Mouse (Mus musculus): Measurements from ENCODE around the gene Vmn1r19. TPM values are rescaled to one million over a fixed set of nuclear protein-coding genes. Genes with fewer than 3 reads are reported as not detected.

Vmn1r19 gene
- total and polyA plus RNA-seq, 2 experiments from 2014 or later, result not detected

- WGBS, result 37% methylated on average over 1 of the region's 1 CpGs
- no peak within 1 kb of the TSS for H3K9ac ChIP-seq (replicated peaks; ENCODE audit: low read depth, low read length)
- ATAC-seq (ENCODE audit: insufficient read depth, low read depth) (no peak), DNase-seq (ENCODE audit: low spot score) (no peak)
- no peaks in the 10 kb centered on the region for H3K4me1 ChIP-seq (ENCODE audit: control insufficient read depth, insufficient read depth)
- H3K36me3 ChIP-seq (replicated peaks; ENCODE audit: control insufficient read depth, insufficient read depth, low read length), result no peaks in the 10 kb centered on the region
- no peak within 1 kb of the TSS for H3K4me3 ChIP-seq (ENCODE audit: low read depth, low read length)
- H3K9me3 ChIP-seq (replicated peaks; ENCODE audit: control insufficient read depth, low read length), result no peaks in the 10 kb centered on the region
- H3K4me2 ChIP-seq (ENCODE audit: low read depth, low read length), result no peak within 1 kb of the TSS
- H3K27me3 ChIP-seq (ENCODE audit: control insufficient read depth, insufficient read depth, low read length), result no peaks in the 10 kb centered on the region
- H3K27ac ChIP-seq (ENCODE audit: low read depth), result no peak within 1 kb of the TSS
- no peak for TF ChIP-seq CTCF (IDR thresholded peaks at IDR 0.05; ENCODE audit: low read depth)
- no peak for TF ChIP-seq EP300 (IDR thresholded peaks at IDR 0.05; ENCODE audit: low read depth)
Measured at GRCm38 (mm10) chr6:57428630-57429029, 25.1 kb downstream of the Vmn1r19 start, which contains the start of gene Vmn1r20. Gene Vmn1r20 (plus strand): TSS chr6:57428930.

DNA sequence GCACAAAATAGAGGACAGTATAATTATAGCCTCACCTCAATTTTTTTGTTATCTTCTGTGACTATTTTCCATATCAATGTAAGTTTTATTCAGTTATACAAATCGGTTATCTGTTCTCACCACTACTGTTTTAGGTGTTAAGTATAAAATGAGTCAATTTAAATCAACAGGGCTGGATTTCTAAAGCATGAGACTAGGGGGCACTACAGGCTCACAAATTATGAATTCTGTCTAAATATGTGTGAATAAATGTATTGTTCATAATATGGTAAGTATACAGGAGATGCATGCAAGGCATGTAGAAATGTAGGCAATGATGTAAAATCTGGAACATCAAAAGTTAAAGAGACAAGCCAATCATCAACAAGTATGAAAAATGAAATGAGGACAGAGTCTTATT, 27.6 kb downstream of the Vmn1r19 start:
- DNase-seq (ENCODE audit: low spot score) (no peak), ATAC-seq (ENCODE audit: insufficient read depth, low read depth) (no peak)
- Histone ChIP-seq H3K27ac (ENCODE audit: low read depth) (no peak overlapping the region), H3K27me3 (ENCODE audit: control insufficient read depth, insufficient read depth, low read length) (no peaks in the 10 kb centered on the region), H3K4me2 (ENCODE audit: low read depth, low read length) (no peak overlapping the region), H3K4me1 (ENCODE audit: control insufficient read depth, insufficient read depth) (no peaks in the 10 kb centered on the region), H3K36me3 (replicated peaks; ENCODE audit: control insufficient read depth, insufficient read depth, low read length) (no peaks in the 10 kb centered on the region), H3K4me3 (ENCODE audit: low read depth, low read length) (no peak overlapping the region), H3K9me3 (replicated peaks; ENCODE audit: control insufficient read depth, low read length) (no peaks in the 10 kb centered on the region), H3K9ac (replicated peaks; ENCODE audit: low read depth, low read length) (no peak overlapping the region)
- TF ChIP-seq CTCF (IDR thresholded peaks at IDR 0.05; ENCODE audit: low read depth), result peak; percentile 46
- TF ChIP-seq EP300 (IDR thresholded peaks at IDR 0.05; ENCODE audit: low read depth), result no peak
- WGBS, result 54% methylated on average over 1 of the region's 1 CpGs

Other genes with a start within 250 kb of the Vmn1r19 start
- not detected in 2 replicates for gene Vmn1r12, start 246.9 kb upstream of the Vmn1r19 start, total RNA-seq (2014; rRNA removed; ENCODE audit: low replicate concordance)
- gene Vmn1r12, start 246.9 kb upstream of the Vmn1r19 start, polyA plus RNA-seq (2015; fragmentation: Nextera tagmentation; extraction: Ambion mirVana), result not detected in 2 replicates
- gene Vmn1r13, start 200.5 kb upstream of the Vmn1r19 start, total RNA-seq (2014; rRNA removed; ENCODE audit: low replicate concordance), result not detected in 2 replicates
- not detected in 2 replicates for gene Vmn1r13, start 200.5 kb upstream of the Vmn1r19 start, polyA plus RNA-seq (2015; fragmentation: Nextera tagmentation; extraction: Ambion mirVana)
- not detected in 2 replicates for gene Vmn1r14, start 172.1 kb upstream of the Vmn1r19 start, total RNA-seq (2014; rRNA removed; ENCODE audit: low replicate concordance)
- gene Vmn1r14, start 172.1 kb upstream of the Vmn1r19 start, polyA plus RNA-seq (2015; fragmentation: Nextera tagmentation; extraction: Ambion mirVana), result not detected in 2 replicates
- gene Vmn1r15, start 145.8 kb upstream of the Vmn1r19 start, total RNA-seq (2014; rRNA removed; ENCODE audit: low replicate concordance), result not detected in 2 replicates
- gene Vmn1r15, start 145.8 kb upstream of the Vmn1r19 start, polyA plus RNA-seq (2015; fragmentation: Nextera tagmentation; extraction: Ambion mirVana), result not detected in 2 replicates
- gene Vmn1r16, start 74.3 kb upstream of the Vmn1r19 start, total RNA-seq (2014; rRNA removed; ENCODE audit: low replicate concordance), result not detected in 2 replicates
- not detected in 2 replicates for gene Vmn1r16, start 74.3 kb upstream of the Vmn1r19 start, polyA plus RNA-seq (2015; fragmentation: Nextera tagmentation; extraction: Ambion mirVana)
- not detected in 2 replicates for gene Vmn1r17, start 40.1 kb upstream of the Vmn1r19 start, total RNA-seq (2014; rRNA removed; ENCODE audit: low replicate concordance)
- not detected in 2 replicates for gene Vmn1r17, start 40.1 kb upstream of the Vmn1r19 start, polyA plus RNA-seq (2015; fragmentation: Nextera tagmentation; extraction: Ambion mirVana)
- gene Vmn1r18, start 8.0 kb upstream of the Vmn1r19 start, total RNA-seq (2014; rRNA removed; ENCODE audit: low replicate concordance), result not detected in 2 replicates
- not detected in 2 replicates for gene Vmn1r18, start 8.0 kb upstream of the Vmn1r19 start, polyA plus RNA-seq (2015; fragmentation: Nextera tagmentation; extraction: Ambion mirVana)
- not detected in 2 replicates for gene Vmn1r20, start 25.1 kb downstream of the Vmn1r19 start, total RNA-seq (2014; rRNA removed; ENCODE audit: low replicate concordance)
- not detected in 2 replicates for gene Vmn1r20, start 25.1 kb downstream of the Vmn1r19 start, polyA plus RNA-seq (2015; fragmentation: Nextera tagmentation; extraction: Ambion mirVana)
- gene Ppm1k, start 131.7 kb downstream of the Vmn1r19 start, total RNA-seq (2014; rRNA removed; ENCODE audit: low replicate concordance), result 33.7 and 35.8 TPM in 2 replicates
- gene Ppm1k, start 131.7 kb downstream of the Vmn1r19 start, polyA plus RNA-seq (2015; fragmentation: Nextera tagmentation; extraction: Ambion mirVana), result 10.9 and 11.3 TPM in 2 replicates
- 10.8 and 11.8 TPM in 2 replicates for gene Herc6, start 177.2 kb downstream of the Vmn1r19 start, total RNA-seq (2014; rRNA removed; ENCODE audit: low replicate concordance)
- gene Herc6, start 177.2 kb downstream of the Vmn1r19 start, polyA plus RNA-seq (2015; fragmentation: Nextera tagmentation; extraction: Ambion mirVana), result 2.7 and 3.7 TPM in 2 replicates